Mouse (Mus musculus) urinary bladder, adult 18-20 months (tissue): Measurements from ENCODE around the gene Tmem30a.
A peak's percentile ranks its signal among the peaks of the same experiment; 100 is the strongest.

Source experiments
- DNase-seq, 2 experiments: peaks; one replicate each; pipeline ENCODE4 v3.0.0; 2022; ENCODE audit warnings: low spot score in 2 of 2, mixed read lengths in 2 of 2

The Tmem30a gene

DNA sequence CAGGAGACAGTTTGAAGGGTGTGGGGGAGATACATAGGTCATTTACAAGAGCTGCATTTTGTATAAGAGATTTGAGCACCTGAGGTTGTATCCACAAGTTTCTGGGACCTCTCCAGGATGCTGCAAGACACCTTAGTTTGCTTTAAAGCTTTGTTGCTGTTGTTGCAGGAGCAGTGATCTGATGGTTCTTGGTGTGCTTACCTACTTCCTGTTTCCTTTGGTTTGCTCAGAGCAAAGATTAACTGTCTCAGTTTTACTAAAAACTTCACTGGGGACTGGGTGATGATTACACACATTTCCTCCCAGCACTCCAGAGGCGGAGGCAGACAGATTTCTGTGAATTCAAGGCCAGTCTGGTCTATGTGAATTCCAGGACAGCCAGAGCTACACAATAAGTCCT is 1.8 kb upstream of the Tmem30a start:
- DNase-seq: no peak

DNA sequence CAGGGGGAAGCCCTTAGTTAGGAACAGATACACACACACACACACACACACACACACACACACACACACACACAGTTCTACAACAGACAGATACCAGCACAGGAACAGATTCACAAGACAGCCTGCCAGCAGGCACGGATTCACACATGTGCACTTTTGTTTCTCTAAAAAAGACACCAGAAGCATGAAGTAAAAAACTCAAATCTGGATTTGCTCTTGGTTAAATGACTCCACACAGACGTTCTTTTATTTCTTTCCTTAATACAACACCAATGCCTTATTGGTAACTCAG is 7.6 kb downstream of the Tmem30a start:
- no peak for DNase-seq

DNA sequence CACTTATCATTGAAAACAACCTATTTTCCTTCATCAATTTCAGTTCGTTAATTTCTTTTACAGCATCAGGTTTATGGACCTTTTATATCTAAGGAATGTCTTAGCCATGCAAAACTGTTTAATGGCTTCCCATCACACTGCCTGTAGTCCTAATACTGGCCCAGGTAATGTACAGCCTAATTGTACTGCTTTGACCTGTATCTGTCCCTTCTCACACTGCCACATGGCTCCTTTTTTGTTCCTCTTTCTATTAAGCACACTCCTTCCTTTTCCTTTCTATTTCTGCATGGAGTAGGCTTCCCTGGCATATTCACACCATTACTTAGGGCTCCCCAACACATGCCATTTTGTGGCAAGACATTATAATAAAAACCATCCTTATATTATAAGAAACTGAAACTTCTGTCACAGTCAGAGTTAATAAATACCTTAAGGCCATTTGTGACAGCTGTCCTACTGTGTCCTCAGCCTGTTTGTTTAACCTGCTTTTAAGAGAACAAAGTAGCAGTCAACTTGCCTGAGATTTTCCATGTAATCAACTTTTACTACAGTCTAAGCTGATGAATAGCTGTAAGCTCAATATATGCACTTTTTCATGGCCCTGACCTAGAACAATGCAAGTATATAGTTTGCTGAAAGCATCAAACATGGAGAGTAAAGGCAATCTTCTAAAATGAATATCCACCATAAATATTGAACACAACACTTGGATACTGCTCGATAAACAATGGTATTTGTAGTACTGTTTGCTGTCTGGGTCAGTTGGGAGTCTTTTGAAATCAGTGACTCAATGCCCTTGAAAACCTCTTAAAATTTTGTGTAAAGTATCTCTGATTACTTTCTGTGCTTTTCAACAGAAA is 8.1 kb downstream of the Tmem30a start:
- DNase-seq: no peak

DNA sequence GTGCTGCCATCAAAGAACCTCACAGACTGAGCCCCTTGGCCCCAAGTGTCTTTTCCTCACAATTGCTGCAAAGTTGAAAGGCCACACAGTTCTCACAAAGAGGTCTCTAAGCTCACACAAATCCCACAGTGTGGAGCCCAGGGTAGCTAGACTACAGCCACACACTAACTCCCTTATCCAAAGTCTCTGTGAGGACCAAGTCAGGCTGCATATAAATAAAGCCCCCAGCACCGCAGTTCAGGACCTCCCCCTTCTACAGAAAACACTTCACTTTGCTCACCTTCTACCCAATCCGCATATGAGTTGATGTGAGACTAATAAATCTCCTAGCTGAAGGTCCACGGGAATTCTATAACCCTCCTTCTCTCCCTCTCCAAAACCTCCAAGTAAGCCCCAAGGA is 8.9 kb downstream of the Tmem30a start:
- no peak for DNase-seq

DNA sequence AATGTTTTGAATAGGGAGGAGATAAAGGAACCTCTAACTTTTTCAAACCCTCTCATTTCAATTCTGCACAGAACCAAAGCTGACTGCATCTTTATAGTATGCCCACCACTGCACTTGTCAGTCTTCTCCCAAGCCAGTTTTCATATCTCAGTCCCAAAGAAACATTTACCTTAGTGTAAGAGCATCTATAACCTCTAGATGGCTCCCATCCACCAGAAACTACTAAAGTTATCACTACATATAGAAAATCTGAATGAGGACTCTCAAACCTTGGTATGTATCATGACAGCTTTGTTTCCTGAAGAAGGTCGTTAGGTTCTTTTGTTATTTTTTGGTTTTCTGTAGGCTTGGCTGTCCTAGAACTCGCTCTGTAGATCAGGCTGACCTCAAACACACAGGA is 14.0 kb downstream of the Tmem30a start:
- no peak for DNase-seq

DNA sequence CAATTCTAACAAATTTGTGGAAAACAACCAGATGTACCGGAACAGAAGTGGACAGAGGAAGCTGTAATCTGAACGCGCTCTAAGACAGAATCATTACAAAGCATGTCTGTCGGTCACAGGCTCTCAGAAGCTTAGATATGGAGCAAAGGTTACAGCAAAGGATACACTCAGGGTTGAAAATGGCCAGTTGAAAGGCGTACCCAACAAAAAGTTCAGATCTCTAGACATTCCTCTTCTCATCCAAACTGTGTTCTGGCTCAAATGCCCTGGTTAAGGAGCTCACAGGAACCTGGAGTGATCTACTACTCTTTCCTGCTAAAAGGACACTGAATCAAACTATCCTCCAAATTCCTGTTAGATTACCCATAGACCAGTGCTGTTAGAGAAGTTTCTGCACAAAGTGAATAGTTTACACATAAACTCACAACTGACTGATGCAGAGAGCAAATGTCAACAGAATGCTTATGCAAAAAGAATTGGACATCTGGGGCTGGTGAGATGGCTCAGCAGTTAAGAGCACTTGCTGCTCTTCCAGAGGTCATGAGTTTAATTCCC is 26.2 kb downstream of the Tmem30a start:
- no peak for DNase-seq

DNA sequence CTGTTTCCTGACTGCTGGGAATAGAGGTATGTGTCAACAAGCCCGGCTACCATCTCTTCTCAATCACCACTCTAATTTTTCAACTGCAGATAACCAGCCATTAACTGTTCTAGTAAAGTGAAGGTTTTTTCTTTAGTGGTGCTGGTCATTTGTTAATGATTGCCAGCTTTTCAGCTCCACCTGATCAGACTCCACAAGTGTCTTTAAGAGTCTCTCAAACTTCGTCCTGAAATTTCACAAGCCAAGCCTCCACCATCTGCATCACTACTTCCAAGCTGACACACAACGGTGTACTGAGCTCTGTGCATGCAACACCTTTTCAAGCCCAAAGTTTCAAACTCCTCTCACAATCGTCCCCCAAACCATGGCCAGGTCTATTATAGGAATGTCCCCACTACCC is 28.0 kb downstream of the Tmem30a start:
- no peak for DNase-seq

DNA sequence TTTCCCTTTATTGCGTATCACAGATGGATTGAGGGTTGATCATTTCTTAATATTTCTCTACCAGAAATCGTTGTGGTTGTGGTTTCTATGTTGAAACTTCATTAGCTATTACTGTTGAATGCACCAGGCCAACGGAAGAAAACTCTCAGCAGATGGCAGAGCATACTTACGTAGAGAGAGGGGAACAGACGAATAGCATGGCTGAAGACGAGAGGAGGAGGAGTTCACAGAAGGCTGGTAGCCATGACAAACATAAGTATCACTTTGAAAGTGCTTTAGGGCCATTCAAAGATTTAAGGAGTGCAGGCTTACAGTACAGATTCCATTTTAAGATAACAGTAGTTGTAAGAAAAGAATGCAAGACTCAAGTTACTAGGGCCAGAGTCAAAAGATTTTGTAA is 30.8 kb downstream of the Tmem30a start:
- no peak for DNase-seq

DNA sequence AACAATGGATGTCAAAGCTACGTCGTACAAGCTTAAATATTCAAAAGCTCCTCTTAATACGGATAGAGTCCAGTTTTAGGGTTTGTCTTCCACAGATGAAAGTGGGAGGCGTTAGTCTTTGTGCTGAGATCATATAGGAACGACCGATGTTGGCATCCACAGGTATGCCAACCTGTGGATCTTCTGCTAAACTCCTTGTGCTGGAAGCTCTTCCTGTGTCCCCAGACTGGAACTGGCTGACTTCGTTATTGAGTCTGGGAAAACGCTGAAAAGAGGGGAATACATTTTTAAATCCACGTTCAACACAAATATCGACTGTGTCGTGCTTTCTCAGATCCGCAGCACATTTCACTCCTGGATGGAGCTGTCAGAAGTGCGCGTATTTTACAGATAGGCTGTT is 33.2 kb downstream of the Tmem30a start:
- DNase-seq: peak in 1 of 2 experiments; percentile 4

DNA sequence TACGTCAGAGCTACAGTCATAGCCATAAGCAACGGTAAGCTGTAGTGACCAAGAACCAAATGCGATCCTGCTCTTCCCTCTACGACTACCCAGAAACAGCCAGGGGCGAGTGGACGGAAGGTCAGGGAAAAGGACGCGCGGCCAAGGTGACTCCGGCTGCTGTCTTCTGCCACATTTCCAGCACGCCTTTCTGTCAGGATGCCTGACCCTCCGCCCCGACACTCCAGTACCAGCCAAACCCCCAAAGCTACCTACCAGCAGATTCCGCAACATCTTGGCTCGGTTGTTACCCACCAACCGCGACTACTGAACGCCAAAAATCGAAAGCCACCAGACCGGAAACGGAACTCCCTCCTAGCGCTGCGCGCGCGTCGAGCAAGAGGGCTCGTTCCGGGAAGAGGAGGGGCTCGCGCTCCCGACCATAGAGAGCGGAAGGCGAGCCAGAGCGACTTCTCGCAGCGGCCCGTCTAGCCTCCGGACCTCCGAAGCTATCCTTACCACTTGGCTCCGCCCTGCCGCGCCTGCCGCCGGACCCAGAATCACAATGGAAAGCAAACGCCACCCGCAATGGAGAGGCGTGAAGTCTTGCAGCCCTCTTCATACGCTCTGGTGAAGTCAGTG is 33.8 kb downstream of the Tmem30a start, which contains the start of gene Cox7a2:
TSS of gene Cox7a2 (minus strand) at position 494 of the 621 bp plus-strand sequence.
- peak; percentile 91 to 93 for DNase-seq

DNA sequence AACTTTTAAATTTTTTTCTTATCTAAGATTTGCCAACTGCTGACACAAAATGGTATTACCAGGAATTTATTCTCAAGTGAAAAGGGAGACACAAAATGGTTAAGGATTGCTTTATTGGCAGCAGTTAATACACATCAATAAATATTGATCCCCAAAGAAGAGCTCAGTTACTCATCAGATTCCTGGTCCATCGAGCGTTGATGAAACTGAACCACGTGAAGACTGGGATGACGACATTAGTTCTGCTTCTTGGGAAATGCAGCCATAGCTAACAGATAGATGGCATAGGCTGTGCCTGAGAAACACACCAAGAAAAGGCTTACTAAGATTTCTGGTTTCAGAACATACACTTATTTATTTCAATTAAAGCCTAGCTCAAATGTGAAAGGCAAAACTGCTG is 38.0 kb downstream of the Tmem30a start:
- no peak for DNase-seq

DNA sequence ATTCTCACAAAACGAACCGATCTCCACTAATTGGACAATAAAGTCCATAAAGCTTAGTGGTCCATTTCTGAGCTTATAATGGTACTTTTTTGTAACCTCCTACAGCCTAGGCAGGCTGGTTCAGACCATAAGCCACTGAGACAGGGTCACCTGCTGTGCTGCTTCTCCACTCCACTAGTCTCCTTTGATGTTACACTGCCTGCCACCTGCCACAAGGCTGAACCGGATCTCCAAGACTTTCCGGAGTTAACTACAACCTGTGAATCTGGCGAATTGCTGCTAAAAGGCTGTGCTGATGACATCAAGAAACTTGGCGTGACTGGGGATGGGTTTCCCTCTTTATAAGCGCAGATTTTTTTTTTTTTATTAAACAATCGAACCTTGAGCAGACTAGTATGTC is 41.5 kb downstream of the Tmem30a start:
- no peak for DNase-seq

DNA sequence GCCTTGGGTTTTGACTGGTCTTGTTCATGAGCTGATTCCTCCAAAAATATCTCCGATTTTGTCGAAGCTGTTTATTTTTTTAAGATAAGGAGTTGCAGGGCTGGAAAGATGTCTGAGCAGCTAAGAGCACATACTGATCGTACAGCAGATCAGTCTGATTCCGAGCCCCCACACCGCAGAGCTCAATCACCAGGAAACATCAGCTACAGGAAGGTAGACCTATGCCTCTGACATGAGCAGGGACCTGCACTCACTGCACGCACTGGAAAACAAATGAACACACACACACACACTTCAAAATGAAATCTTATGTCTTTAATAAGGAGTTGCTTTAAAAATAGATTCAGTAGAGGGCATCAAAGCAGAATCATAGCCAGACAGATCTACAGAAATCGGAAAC is 42.6 kb downstream of the Tmem30a start:
- no peak for DNase-seq

DNA sequence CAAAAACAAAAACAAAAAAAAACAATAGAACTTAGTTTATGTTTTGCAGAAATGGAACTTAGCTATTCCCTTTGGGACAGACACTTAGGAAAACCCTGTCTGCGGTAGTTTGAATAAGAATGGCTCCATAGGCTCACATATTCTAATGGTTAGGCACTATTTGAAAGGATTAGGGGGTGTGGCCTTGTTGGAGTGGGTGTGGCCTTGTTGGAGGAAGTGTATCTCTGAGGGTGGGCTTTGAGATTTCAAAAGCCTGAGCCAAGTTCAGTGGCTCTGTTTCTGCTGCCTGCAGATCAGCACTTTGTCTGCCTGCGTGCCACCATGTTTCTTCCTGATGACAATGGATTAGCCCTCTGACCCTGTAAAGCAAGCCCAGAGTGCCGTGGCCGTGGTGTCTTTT is 48.3 kb downstream of the Tmem30a start:
- DNase-seq: no peak

DNA sequence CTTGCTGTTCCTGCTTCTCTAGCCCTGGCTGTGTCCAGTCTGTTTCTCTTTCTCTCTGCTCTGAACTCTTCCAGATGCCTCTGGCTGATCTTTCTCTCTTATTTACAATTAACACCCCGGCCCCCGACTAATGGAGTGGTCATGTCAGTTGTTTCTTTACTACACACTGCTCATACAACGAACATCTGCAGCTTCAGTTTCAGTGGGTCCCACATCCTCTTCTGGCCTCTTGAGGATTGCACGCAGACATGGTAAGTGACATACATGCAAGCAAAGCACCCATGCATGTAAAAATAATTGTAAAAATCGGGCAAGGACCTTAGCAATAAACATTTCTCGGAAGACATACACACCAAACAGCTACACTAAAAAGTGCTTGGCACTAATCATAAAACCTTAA is 57.7 kb downstream of the Tmem30a start:
- DNase-seq: no peak

DNA sequence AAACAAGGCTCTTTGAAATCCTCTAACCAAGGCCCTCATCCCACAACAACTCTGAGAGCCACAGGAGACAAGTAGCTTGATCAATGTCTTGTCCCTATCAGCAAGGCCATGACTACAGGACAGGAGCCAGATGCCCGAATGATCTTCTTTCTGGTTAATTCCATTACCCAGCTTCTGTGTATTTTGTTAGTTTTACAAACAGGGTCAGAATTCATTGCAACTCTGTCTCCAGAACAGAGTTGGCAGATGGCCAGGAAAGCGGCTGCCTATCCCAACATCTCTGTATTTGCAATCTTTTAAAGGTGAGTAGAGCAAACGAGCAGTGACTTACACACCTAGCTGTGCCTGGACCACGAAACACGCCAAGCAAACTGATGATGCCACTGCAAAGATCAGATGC is 63.0 kb downstream of the Tmem30a start:
- no peak for DNase-seq

DNA sequence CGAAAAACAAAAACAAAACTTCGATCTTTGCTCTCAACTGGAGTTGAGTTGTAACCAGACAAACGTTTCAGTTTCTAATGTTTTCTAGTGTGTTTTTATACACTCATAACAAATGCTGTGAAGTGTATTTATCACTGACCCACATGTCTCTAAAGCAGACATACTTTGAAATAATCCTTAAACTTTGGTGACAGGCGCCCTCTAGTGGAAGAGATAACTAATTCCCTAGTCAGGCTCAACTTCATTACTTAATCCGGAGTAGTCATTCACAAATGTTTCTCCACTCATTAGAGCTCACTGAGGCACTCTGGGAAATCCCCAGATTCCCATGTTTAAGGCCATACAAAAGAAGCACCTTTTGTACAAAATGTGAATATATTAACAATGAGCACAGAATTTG is 70.2 kb downstream of the Tmem30a start:
- no peak for DNase-seq

DNA sequence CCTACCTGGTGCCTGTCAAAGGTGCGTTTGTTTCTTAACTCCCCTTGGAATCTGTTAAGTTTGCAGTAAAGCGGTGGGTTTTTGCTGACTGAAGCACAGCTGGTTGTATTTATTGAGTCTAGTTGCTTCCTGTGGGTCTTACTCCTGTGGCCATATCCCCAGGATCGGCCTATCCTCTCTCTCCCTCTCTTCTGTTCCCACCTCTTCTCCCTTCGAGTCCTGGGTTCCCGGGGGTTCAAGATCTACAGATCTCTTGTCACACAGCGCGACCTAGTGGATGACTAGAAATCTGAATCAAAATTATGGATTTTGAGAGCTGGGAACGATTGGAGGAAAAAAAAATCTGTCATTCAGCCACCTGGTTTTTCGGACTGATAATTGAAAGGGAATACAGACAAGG is 72.3 kb downstream of the Tmem30a start:
- no peak for DNase-seq

DNA sequence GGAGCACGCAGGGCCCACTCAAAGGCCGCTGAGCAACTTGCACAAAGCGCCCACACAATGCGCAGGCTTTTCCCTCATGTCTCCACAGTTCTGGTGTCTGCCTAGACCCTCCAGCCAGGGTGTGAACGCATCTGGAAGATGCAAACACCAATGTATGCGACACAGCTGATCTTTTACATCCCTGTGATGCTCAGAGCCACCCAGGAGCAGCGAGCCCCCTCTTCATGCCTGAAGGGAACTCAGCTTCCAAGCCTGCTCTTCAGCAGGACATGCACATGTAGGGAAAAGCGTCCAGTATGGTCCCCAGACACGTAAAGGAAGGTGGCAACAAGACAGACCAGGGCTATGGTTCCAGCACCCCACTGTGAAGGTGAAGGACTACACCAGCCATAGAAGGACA is 73.2 kb downstream of the Tmem30a start:
- no peak for DNase-seq

DNA sequence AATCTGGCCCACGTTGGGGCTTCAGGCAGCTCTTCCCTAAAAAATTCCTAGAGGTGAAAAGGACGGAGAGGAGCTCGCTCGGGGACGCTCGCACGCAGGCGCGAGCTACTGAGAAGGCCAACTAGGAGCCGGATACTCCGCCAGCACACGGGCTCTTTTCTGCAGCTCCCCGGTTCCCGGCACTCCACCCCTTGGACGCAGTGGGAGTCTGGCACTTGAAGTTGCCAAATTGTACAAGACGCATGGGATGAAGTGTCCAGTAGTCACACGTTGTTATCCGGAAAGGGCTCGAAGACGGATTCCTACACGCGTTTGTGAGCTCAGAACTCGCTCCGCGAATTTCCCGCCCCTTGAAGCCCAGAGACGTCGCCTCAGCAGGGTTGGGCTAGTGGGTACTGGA is 73.9 kb downstream of the Tmem30a start:
- peak in 1 of 2 experiments; percentile 27 for DNase-seq
